Mouse (Mus musculus) induced T-regulatory cell, adult 2 months (primary cell): ENCODE results near the gene Tnfrsf13c.

ENCODE experiments used
- DNase-seq: peaks from one replicate; pipeline ENCODE4 v3.0.0-alpha.2; 2012; ENCODE audit warnings: low read depth

Gene Tnfrsf13c

DNA sequence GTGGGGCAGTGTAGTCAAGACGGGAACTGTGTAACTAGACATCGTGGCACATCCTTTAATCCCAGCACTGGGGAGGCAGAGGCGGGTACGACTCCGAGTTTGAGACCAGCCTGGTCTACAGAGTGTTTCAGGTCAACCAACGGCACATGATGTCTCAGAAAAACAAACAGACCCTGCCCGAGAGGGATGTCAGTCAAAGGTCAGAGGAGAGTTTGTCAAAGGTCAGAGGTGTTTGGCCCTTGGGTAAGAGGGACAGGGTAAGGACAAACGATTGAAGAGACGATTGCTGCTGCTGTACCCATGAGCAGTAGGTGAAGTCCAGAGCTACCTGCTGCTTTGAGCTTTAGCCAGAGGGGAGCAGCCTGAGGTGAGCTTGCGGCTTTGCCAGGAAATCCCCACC lies 40.6 kb downstream of the Tnfrsf13c start:
- DNase-seq = no peak

DNA sequence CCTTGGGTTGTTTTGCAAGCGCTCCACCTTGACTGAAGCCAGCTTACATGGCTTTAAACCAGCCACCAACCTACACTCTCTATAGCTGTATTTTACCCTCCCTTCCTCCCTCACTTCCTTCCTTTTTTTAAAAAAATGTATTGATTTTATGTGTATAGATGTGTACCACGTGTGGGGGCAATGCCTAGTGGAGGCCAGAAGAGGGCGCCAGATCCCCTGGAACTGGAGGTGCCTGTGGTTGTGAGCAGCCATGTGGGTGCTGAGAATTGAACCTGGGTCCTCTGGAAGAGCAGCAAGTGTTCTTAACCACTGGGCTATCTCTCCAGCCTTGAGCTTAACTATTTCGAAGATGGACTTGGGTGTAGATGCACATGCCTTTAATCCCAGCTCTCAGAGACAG lies 41.9 kb downstream of the Tnfrsf13c start:
- no peak for DNase-seq

GRCm38 (mm10) chr15:82181131-82181530 lies 43.0 kb downstream of the Tnfrsf13c start:
- DNase-seq = no peak

DNA sequence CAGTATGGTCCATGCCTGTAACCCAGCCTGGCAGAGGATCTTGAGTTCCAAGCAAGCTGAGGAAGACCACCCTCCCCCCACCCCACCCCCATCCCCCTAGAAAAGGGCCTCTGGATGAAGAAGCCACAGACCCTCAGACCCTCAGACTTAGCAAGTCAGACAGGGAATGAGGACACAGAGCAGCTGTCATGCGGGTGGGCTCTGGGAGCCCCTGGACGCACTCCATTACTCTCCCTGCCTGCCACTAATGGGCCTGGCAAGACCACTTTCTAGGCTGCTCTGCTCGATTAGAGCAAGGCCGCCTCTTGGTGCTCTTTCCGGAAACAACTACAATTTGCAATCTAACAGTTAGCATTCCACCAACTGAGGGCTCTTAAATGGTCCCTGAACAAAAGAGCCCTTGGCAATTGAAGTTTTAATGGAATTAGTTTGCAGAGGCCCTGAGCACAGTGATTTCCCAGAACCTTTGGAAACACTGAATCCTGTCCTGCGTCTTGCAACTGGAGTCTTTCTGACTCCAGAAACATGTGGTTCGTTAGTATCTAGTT lies 46.4 kb downstream of the Tnfrsf13c start:
- DNase-seq = no peak

- DNase-seq = no peak
These were observed 49.1 kb downstream of the Tnfrsf13c start for GRCm38 (mm10) chr15:82175091-82175490.

- no peak for DNase-seq
These were observed 51.5 kb downstream of the Tnfrsf13c start for GRCm38 (mm10) chr15:82172648-82173047.
